Mouse (Mus musculus) urinary bladder, adult 2 months (tissue): ENCODE data around the gene Ripply3. TPM values are rescaled to one million over a fixed set of nuclear protein-coding genes. Genes with fewer than 3 reads are reported as not detected.

Experiments
- DNase-seq: peaks from one replicate; pipeline ENCODE4 v3.0.0; 2022; ENCODE audit warnings: low spot score
- polyA plus RNA-seq: library from polyadenylated mRNA; depleted of rRNA; stranded (reverse); fragments of >200 nt; gene quantifications from 2 replicates; pipeline ENCODE4 v1.2.3, GENCODE M21; 2012; rRNA removed

The Ripply3 gene
- 2.1 and 2.2 TPM in 2 replicates for polyA plus RNA-seq

- DNase-seq = peak; percentile 37
Observed at GRCm38 (mm10) chr16:94327781-94328711, at the start of gene Ripply3. TSS of gene Ripply3 (plus strand) at chr16:94328420.

GRCm38 (mm10) chr16:94283972-94284371, 44.2 kb upstream of the Ripply3 start:
- DNase-seq = no peak

DNA sequence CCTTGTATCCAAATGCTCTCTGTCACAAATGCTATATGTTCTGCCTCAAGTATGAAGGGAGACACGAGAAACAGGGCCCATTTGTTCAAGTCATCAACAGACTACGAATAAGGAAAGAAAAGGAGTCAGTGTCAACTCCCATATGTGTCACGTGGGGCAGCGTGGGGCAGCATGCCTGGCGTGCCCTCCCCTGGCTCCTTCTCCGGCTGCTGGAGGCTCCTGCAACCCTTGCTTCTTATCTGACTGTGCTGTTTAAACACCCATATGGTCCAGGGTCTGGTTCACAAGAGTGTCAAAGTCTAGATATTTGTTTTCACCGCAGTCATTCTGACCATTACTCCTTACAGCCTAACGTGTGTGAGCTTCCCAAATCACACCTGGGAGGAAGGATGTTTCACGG, 40.4 kb upstream of the Ripply3 start:
- no peak for DNase-seq

DNA sequence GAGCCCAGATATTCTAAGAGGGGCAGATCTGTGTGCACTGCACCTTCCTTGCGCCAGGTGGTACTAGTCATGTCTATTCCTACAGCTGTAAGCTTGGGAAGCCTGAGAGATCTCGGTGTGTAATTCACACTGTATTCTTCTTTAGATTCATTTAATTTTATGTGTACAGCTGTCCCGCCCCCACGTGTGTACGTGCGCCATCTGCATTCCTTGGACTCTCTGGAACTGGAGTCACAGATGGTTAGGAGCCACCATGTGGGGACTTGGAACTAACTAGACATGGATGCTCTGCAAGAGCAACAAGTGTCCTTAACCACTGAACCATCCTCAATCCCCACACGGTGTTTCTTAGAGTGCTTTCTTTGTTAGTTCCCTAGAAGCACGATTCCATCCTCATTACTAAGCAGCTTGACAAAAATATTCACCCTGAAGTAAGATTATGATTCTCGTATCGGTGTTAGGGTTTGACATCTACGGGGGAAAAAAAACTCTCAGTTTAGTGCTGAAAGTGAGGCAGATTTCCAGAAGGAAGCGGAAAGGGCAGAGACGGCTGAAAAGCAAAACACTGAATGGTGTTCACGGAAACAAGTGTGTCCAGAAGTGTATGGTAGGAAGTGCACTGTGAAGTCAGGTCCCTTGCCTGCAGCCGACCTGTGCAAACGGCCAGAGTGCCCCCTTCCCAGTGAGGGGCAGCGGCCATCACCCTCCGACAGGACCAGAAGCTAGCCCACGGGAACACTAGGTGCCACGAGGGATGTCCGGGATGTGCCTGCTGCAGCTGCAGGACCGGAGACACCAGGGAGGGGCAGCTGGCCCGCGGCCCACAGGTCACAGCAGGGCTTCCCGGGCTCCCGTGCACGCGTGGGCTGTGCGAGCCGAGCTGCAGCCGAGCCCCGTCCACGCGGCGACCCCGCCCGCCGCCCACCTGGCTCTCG, 38.8 kb upstream of the Ripply3 start:
- DNase-seq = peak; percentile 35

- DNase-seq = peak; percentile 65
Observed at GRCm38 (mm10) chr16:94290073-94290999, 37.9 kb upstream of the Ripply3 start.

GRCm38 (mm10) chr16:94291141-94291540, 37.1 kb upstream of the Ripply3 start:
- DNase-seq = no peak

GRCm38 (mm10) chr16:94298081-94298480, 30.1 kb upstream of the Ripply3 start:
- DNase-seq = no peak

- no peak for DNase-seq
Observed at GRCm38 (mm10) chr16:94299210-94299609, 29.0 kb upstream of the Ripply3 start.

GRCm38 (mm10) chr16:94301194-94301593, 27.0 kb upstream of the Ripply3 start:
- DNase-seq = no peak

DNA sequence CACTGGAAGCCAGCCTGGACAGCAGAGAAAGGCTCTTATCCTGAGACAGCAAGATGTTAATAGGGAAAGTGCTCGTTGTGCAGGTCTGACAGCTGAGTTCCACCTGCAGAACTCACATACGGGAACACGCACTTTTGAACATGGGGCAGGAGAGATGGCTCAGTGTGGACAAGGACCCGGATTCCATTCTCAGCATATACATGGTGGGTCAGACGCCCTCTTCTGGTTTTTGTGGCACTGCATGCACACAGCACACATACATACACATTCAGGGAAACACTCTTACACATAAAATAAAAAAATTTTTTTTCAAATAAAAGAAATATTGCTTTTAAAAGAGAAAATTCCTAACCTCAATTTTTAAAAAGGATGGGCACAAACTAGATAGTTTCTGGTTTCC, 26.5 kb upstream of the Ripply3 start:
- no peak for DNase-seq

DNA sequence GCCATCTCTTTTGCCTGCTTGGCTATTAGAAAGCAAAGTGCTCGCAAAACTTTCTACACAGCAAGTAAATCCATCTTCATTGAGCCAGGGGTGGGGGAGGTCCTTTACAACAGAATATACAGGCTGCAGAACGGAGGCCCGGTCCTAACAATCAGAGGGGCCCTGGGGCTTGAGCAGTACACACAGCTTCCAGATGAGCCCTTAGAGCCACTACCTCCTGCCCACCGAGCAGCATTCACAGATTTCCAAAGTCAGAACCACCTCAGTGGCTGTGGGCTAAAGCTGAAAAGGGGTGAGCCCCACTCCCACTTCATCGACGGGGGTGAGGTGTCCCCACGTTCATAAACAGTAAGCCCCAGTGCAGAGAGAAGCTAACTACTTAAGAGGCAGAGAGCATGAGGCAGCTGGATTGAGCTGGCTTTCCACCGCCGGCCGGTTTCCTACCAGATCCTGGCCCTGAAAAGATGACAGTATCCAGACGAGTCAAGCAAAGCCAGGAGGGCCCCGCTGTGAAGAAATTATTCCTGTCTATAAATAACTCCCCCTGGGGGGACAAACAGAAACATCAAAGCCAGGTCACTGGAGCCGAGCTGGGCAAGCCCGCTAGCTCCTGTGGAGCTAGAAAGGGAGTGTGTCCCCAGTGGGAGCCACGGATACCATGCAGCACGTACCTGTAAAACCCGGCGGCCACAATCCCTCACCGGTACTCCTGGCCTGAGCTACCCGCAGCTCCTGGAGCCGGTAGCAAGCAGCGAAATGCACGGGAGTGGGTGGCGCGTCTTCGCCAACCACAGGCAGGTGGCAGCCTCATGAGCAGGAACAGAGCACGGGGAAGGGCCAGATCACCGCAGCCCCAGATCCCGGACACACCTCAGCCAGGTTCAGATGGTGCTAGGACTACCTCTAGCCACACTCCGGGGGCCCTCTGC, 25.7 kb upstream of the Ripply3 start:
- DNase-seq = peak; percentile 35

- DNase-seq = no peak
Observed at GRCm38 (mm10) chr16:94303203-94303535, 25.1 kb upstream of the Ripply3 start.

GRCm38 (mm10) chr16:94307526-94307925, 20.7 kb upstream of the Ripply3 start:
- DNase-seq = no peak

GRCm38 (mm10) chr16:94307942-94308341, 20.3 kb upstream of the Ripply3 start:
- no peak for DNase-seq

GRCm38 (mm10) chr16:94309025-94309424, 19.2 kb upstream of the Ripply3 start:
- no peak for DNase-seq

- no peak for DNase-seq
Observed at GRCm38 (mm10) chr16:94311416-94311815, 16.8 kb upstream of the Ripply3 start.

- no peak for DNase-seq
Observed at GRCm38 (mm10) chr16:94311931-94312330, 16.3 kb upstream of the Ripply3 start.

- DNase-seq = peak; percentile 57
Observed at GRCm38 (mm10) chr16:94312663-94313228, 15.5 kb upstream of the Ripply3 start.

DNA sequence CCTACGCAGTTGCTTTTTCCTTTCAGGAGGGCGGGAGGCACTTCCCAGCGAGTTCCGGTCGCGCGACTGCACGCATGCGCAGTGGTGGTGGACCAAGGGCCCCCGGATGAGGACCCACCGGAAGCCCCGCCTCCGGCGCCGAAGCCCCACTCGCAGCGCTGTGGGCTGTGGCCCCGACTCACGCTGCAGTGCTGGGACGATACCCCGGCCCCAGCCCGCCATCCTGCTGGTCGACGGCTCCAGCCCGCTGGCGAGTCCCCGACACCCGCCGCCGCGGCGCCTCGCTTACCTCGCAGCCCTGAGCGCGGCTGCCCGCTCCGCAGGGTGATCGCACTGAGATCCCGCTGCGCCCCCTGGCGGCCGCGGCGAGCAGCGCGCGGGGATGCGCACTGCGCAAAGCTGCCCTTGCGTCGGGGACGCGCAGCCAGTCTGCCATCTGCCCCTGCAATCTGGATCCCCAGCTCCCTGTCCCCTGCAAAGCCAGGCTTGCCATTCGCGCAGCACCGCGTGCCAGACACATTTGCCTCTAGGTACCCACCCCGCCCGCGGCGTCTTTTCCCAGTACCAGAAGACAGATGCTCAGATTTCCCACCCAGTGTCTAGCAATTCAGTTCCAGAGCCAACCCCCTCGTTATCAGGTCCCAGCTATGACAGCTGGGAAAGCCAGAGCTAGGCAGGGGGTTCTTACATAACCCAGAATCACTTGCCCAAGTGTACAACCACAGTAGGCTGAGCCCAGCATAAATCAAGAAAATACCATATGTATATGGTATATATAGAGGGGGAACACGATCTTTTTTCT, 14.8 kb upstream of the Ripply3 start, which contains the start of gene Hlcs:
Gene Hlcs (minus strand): TSS at position 343 of the 802 bp plus-strand sequence.
- peak; percentile 99 for DNase-seq
